Mouse (Mus musculus) erythroblast, embryonic 14.5 days (primary cell): ENCODE measurements around the gene Stil. TPM values are rescaled to one million over a fixed set of nuclear protein-coding genes. Genes with fewer than 3 reads are reported as not detected.

Source experiments
- H3K27me3 ChIP-seq: 2 replicates; pipeline ENCODE4 v1.6.1; 2012; ENCODE audit warnings: inconsistent platforms; ENCODE audit not compliant: control insufficient read depth
- H3K36me3 ChIP-seq: 2 replicates; pipeline ENCODE4 v1.6.1; 2012; ENCODE audit warnings: mild to moderate bottlenecking, inconsistent platforms; ENCODE audit not compliant: control insufficient read depth
- H3K4me1 ChIP-seq: 2 replicates; pipeline ENCODE4 v1.6.1; 2012; ENCODE audit warnings: inconsistent platforms; ENCODE audit not compliant: control insufficient read depth
- H3K4me3 ChIP-seq: replicated peaks from 2 replicates; pipeline ENCODE3; 2012; ENCODE audit warnings: moderate library complexity, mild to moderate bottlenecking, inconsistent platforms
- H3K9me3 ChIP-seq: 2 replicates; pipeline ENCODE4 v1.6.1; 2012; ENCODE audit warnings: low read length, inconsistent platforms, mixed read lengths; ENCODE audit not compliant: control insufficient read depth
- GATA1 ChIP-seq: IDR thresholded peaks from 2 replicates; pipeline ENCODE4 v1.6.1; 2012; ENCODE audit warnings: low read length, inconsistent platforms, mixed read lengths
- TAL1 ChIP-seq: IDR thresholded peaks from 3 replicates; pipeline ENCODE4 v1.6.1; 2012; ENCODE audit warnings: low read length, inconsistent platforms, mixed read lengths
- polyA plus RNA-seq: library from polyadenylated mRNA; stranded (reverse); fragments of >175 nt; gene quantifications from 2 replicates; pipeline ENCODE4 v1.2.3, GENCODE M21; 2012

Stil gene
- polyA plus RNA-seq, 1 experiment = 0.25 TPM

DNA sequence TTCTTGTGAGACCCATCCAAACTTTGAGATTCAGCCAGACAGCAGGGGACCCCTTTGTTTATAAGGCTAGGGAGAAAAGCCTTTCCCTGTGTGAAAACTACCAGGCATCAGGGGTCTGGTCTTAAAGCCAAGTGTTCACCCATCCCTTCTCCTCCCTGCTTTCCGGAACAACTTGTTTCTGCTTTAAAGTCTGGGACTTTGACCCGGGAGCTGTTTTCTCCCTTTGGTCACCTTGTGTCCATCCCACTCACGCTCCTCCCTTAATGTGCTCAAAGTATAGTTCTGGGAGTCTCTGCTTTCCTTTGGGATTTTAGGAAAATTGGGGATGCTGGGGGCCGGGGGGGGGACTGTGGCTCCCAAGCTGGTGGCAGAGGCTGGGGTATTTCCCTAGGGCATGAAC is 86.3 kb downstream of the Stil start:
- peaks cover 2% of the 10 kb centered on the region; the same call in 1 of the 2 replicates for H3K27me3 ChIP-seq
- peaks cover 88% of the 10 kb centered on the region for H3K4me1 ChIP-seq
- TF ChIP-seq GATA1 = no peak
- no peak for TF ChIP-seq TAL1
- H3K9me3 ChIP-seq = no peaks in the 10 kb centered on the region
- peaks cover 12% of the 10 kb centered on the region for H3K36me3 ChIP-seq
- H3K4me3 ChIP-seq = no peak overlapping the region

DNA sequence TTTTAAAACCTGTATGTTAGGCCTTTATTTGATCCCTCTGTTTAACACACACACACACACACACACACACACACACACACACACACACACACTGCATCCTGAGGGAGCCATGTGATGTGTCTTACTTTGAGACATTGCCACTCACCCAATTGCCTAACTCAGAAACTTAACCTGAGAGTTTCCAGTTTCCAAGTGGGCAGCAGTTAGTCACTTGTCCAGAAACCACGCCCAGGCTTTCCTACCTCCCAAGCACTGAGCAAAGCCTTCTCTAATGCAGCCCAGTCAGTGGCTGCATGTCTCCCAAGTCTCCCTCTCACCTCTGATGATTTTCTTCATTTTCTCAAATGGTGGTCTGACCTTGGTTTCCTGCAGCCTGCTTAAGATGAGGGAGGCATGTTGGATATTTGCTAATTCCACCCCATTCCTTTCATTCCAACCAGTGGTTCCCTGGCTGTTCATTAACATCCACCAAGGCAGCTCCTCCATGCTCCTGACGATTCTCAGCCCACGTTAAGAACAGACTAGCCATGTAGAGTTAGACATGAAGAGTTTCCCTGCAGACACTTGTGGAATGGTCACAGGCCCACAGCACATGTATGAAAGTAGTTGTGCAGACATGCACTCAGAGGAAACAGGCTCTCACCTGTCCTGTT is 86.9 kb downstream of the Stil start:
- peaks cover 2% of the 10 kb centered on the region; the same call in 1 of the 2 replicates for H3K27me3 ChIP-seq
- peaks cover 18% of the 10 kb centered on the region for H3K36me3 ChIP-seq
- peaks cover 88% of the 10 kb centered on the region for H3K4me1 ChIP-seq
- TF ChIP-seq GATA1 (no peak), TAL1 (no peak)
- H3K9me3 ChIP-seq = no peaks in the 10 kb centered on the region
- H3K4me3 ChIP-seq = no peak overlapping the region

DNA sequence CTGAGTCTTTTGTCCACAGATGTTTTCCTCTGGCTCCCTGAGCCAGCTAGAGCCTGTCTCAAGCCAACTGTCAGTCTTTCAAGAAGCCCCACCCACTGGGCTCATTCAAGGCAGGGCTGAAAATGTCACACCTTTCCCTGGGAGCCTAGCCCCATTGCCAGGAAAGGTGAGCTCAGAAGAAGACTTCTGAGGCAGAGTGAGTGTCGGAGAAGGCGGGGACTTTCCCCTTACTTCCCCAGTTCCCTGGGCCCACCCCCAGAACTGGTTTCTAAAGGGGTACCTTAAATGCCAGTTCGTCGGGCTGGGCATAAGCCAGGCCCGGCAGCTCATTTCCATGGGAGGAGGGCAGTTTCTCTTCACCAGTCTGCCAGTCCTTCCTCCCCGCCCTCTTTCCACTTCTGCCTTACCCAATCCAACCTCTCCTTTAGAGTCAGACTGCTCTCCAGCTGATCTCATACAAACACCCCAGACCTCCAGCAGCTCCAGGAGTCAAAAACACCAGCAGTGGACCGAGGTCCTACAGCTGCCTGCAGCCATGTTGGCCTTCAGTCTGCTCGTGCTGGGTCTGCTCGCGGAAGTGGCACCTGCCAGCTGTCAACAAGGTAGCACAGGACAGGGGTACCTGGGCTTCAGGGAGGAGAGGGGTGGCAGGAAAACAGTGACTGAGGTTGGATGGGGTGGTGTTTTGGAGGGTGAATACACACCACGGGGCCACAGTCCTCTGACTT is 88.8 kb downstream of the Stil start, which contains the start of gene Pdzk1ip1:
TSS of gene Pdzk1ip1 (plus strand) at position 98 of the 728 bp plus-strand sequence.
- H3K4me3 ChIP-seq = peak within 1 kb of the TSS; percentile 67
- H3K36me3 ChIP-seq = peaks cover 35% of the 10 kb centered on the region
- TF ChIP-seq GATA1 = no peak
- no peak for TF ChIP-seq TAL1
- H3K4me1 ChIP-seq = peaks cover 94% of the 10 kb centered on the region
- H3K9me3 ChIP-seq = no peaks in the 10 kb centered on the region
- H3K27me3 ChIP-seq = peaks cover 2% of the 10 kb centered on the region; the same call in 1 of the 2 replicates

DNA sequence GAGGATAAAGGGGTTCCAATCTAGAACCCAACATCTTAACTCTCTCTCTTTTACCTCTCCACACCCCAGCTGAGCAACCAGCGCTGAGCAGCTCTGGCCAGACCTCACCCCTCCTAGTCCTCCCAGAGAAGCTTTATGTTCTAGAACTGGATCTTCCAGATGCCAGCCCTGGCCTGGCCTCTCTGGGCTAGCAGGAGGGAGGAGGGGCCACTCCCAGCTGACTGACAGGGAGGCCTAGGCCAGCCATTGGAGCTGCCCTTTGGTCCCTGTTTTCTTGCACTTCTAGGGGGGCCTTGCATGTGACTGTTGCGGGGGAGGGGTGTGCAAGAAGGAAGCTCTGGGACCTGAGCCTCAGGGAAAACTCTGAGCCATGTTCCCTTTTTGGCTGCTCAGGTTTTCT is 90.6 kb downstream of the Stil start:
- no peak for TF ChIP-seq TAL1
- no peak for TF ChIP-seq GATA1
- peak overlapping the region; percentile 67 for H3K4me3 ChIP-seq
- peaks cover 97% of the 10 kb centered on the region for H3K4me1 ChIP-seq

DNA sequence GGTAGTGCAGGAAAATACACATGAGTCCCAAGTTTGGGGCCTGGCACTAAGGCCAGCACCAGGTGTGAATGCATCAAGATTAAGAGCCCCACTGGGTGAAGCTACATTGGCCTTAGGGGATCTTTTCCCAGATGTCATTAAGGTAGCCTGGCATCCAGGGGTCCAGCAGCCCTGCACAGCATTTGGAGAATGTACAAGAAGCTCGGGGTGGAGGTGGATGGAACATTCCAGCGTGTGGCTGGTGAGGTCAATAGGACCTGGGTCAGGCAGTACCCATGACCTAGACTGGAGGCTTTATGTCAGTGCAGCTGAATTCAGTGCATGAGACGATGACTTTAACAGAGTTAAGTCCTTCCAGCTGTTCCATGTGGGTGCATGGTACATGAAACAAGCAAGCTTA is 91.8 kb downstream of the Stil start:
- Histone ChIP-seq H3K36me3 (peaks cover 45% of the 10 kb centered on the region), H3K4me1 (peaks cover 99% of the 10 kb centered on the region), H3K27me3 (peaks cover 2% of the 10 kb centered on the region; the same call in 1 of the 2 replicates), H3K9me3 (no peaks in the 10 kb centered on the region), H3K4me3 (peak overlapping the region; percentile 47)
- no peak for TF ChIP-seq TAL1
- no peak for TF ChIP-seq GATA1

More for the DNA sequence above, 90.6 kb downstream of the Stil start:
- H3K27me3 ChIP-seq = peaks cover 2% of the 10 kb centered on the region; the same call in 1 of the 2 replicates
- peaks cover 45% of the 10 kb centered on the region for H3K36me3 ChIP-seq
- no peaks in the 10 kb centered on the region for H3K9me3 ChIP-seq

Other genes with a start within 250 kb of the Stil start
- not detected in 2 replicates for gene Gm12830, start 178.4 kb upstream of the Stil start, polyA plus RNA-seq
- gene Foxd2, start 91.3 kb upstream of the Stil start, polyA plus RNA-seq = 0.01 TPM in 1 of 2 replicates, not detected in the other
- gene Foxe3, start 74.1 kb upstream of the Stil start, polyA plus RNA-seq = not detected in 2 replicates
- gene Cmpk1, start 12.9 kb upstream of the Stil start, polyA plus RNA-seq = 2.7 and 2.9 TPM in 2 replicates
- gene Tal1, start 56.3 kb downstream of the Stil start, polyA plus RNA-seq = 65.6 and 98.0 TPM in 2 replicates
- 0.99 and 2.2 TPM in 2 replicates for gene Pdzk1ip1, start 88.5 kb downstream of the Stil start, polyA plus RNA-seq
- not detected in 2 replicates for gene Cyp4x1, start 134.1 kb downstream of the Stil start, polyA plus RNA-seq
- not detected in 2 replicates for gene Cyp4a29, start 241.9 kb downstream of the Stil start, polyA plus RNA-seq